10 mouse cellular contexts compared by ENCODE assay signal in the genomic region with DNA sequence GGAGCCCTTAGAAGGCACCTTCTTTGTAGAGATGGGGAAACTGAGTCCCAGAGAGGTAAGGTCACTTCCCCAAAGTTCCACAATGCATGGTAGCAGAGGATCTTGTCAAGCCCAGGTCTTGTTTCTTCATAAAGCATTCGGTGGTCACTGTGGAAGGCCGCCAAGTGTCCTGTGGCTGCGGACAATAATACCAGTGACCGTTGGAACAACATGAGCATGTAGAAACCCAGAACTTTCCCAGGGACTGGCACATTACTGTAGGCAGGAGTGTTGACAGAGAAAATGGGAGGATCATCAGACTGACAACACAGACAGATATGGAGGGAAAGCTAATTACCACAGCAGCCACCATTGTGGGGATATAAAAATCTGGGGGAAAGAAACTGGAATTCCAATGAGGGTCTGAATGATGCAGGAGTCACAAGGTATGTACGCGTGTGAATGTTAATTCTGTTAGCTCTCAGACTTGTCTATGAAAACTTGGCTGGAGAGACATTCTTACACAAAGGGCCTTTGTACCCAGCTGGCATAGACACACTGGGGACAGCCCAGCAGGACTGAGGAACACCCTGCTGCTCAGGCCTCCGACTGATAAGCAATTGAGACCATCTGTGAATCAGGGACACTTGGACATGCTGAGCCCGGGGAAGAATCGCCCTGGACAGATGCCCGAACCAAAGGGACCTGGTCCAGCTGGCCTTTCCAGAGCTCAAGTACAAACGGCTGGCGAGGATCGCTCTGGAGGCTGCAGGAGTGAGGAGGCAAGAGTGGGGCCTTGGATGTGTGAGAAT. TPM values are rescaled to one million over a fixed set of nuclear protein-coding genes. Genes with fewer than 3 reads are reported as not detected.
A peak's percentile ranks its signal among the peaks of the same experiment; 100 is the strongest.
DNase-seq lines count a peak whose midpoint lies in the region; ATAC-seq and TF ChIP-seq lines count a peak whose summit lies in the region.
"Had no signal": no experiment of that assay in that cellular context is flagged by ENCODE, and none has a peak within 500 bp of the region (broad histone marks: within the 10 kb centered on the region; RNA-seq: fewer than 3 reads in every experiment).

No protein-coding gene starts in this region.

- H3K9ac ChIP-seq in intestine, embryonic 16.5 days (ENCODE audit: low read depth, low read length): no peak overlapping the region
- H3K9ac ChIP-seq in lung, postnatal 0 days (replicated peaks; ENCODE audit: low read depth): no peak overlapping the region

- no peak overlapping the region for H3K4me3 ChIP-seq in intestine, embryonic 16.5 days (ENCODE audit: low read length)
- no peak overlapping the region for H3K4me3 ChIP-seq in lung, postnatal 0 days (ENCODE audit: low read depth, low read length)

- no peaks in the 10 kb centered on the region for H3K36me3 ChIP-seq in intestine, embryonic 16.5 days (ENCODE audit: control insufficient read depth, insufficient read depth, low read length)
- no peaks in the 10 kb centered on the region for H3K36me3 ChIP-seq in lung, postnatal 0 days (ENCODE audit: insufficient read depth, low read length)

- ATAC-seq in intestine, embryonic 16.5 days: peak; percentile 60
- peak; percentile 89 for ATAC-seq in lung, postnatal 0 days

- WGBS in intestine, embryonic 16.5 days: 71% methylated on average over 13 of the region's 13 CpGs
- WGBS in lung, postnatal 0 days: 41% methylated on average over 13 of the region's 13 CpGs

- intact Hi-C loops in gastrocnemius, postnatal 36 days (cut with DNase I): no loop called here

- DNase-seq in embryo, embryonic 10 days (ENCODE audit: low spot score): peak; percentile 15
- DNase-seq in embryo, embryonic 11 days: no peak
- DNase-seq in cerebellum, postnatal 4 days (ENCODE audit: low spot score in 2 of 2): peak; percentile 63 to 89
- DNase-seq in gastrocnemius, postnatal 36 days: peak; percentile 94
- DNase-seq in lung, postnatal 0 days (ENCODE audit: low spot score): peak; percentile 68
- peak; percentile 94 for DNase-seq in right cerebral cortex, postnatal 10 days (ENCODE audit: low spot score in 2 of 2)
- DNase-seq in liver: no peak

- H3K27ac ChIP-seq in intestine, embryonic 16.5 days (ENCODE audit: low read length): no peak overlapping the region
- peak overlapping the region; percentile 39; the same call in 1 of the 2 replicates for H3K27ac ChIP-seq in lung, postnatal 0 days (ENCODE audit: low read length)

- no peak for TF ChIP-seq CTCF in lung, postnatal 0 days (IDR thresholded peaks at IDR 0.05)

- H3K4me2 ChIP-seq in intestine, embryonic 16.5 days (ENCODE audit: low read depth, low read length): no peak overlapping the region
- H3K4me2 ChIP-seq in lung, postnatal 0 days (replicated peaks; ENCODE audit: low read depth, low read length): no peak overlapping the region

- no peaks in the 10 kb centered on the region for H3K9me3 ChIP-seq in intestine, embryonic 16.5 days (ENCODE audit: control insufficient read depth, low read length)
- H3K9me3 ChIP-seq in lung, postnatal 0 days (ENCODE audit: low read length): no peaks in the 10 kb centered on the region

- TF ChIP-seq EP300 in lung, postnatal 0 days (IDR thresholded peaks at IDR 0.05): no peak

- H3K27me3 ChIP-seq in intestine, embryonic 16.5 days (replicated peaks; ENCODE audit: control insufficient read depth, insufficient read depth, low read length): no peaks in the 10 kb centered on the region
- H3K27me3 ChIP-seq in lung, postnatal 0 days (replicated peaks; ENCODE audit: insufficient read depth, low read length): no peaks in the 10 kb centered on the region

- no peaks in the 10 kb centered on the region; the same call in none of the 2 replicates for H3K4me1 ChIP-seq in intestine, embryonic 16.5 days (ENCODE audit: control insufficient read depth, insufficient read depth, low read length)
- no peaks in the 10 kb centered on the region; the same call in 1 of the 2 replicates for H3K4me1 ChIP-seq in lung, postnatal 0 days (ENCODE audit: insufficient read depth, low read depth, low read length)

RNA-seq across cellular contexts. Expression of a gene that starts 9.3 kb away (rescaled TPM):
- total RNA-seq in gastrocnemius, postnatal 36 days (2021): not detected
- 0.16 TPM in 1 of 2 replicates, not detected in the other for polyA plus RNA-seq in intestine, embryonic 16.5 days (2015; fragmentation: Nextera tagmentation; extraction: Ambion mirVana)
- polyA plus RNA-seq in lung, postnatal 0 days (2015; fragmentation: Nextera tagmentation; extraction: Ambion mirVana): 0.27 and 0.32 TPM in 2 replicates
- total RNA-seq: common myeloid progenitor, adult 5-6 weeks had no signal
- polyA plus RNA-seq: spleen, adult 2 months had no signal

RNA-seq across cellular contexts. Expression of a gene that starts 22.9 kb away (rescaled TPM):
- 100 to 1,000 TPM in 1 of 2 experiments, 10 to 100 TPM in 1; 82.9 to 101 TPM for total RNA-seq in gastrocnemius, postnatal 36 days (2021)
- polyA plus RNA-seq in intestine, embryonic 16.5 days (2015; fragmentation: Nextera tagmentation; extraction: Ambion mirVana): 50.4 and 53.5 TPM in 2 replicates
- 98.5 and 115 TPM in 2 replicates for polyA plus RNA-seq in lung, postnatal 0 days (2015; fragmentation: Nextera tagmentation; extraction: Ambion mirVana)

RNA-seq across cellular contexts. Expression of a gene that starts 55.1 kb away (rescaled TPM):
- 10 to 100 TPM; 64.4 to 65.1 TPM for total RNA-seq in gastrocnemius, postnatal 36 days (2021)
- 26.4 and 27.9 TPM in 2 replicates for polyA plus RNA-seq in intestine, embryonic 16.5 days (2015; fragmentation: Nextera tagmentation; extraction: Ambion mirVana)
- polyA plus RNA-seq in lung, postnatal 0 days (2015; fragmentation: Nextera tagmentation; extraction: Ambion mirVana): 31.0 and 37.0 TPM in 2 replicates

Comparison
In these comparisons a context has a peak if more than half of its experiments do, and no peak if none do; other contexts are left out.
1. DNase-seq: peak in embryo, embryonic 10 days (single experiment), cerebellum, postnatal 4 days (2 of 2), gastrocnemius, postnatal 36 days (2 of 2), lung, postnatal 0 days (single experiment) and right cerebral cortex, postnatal 10 days (2 of 2); none in embryo, embryonic 11 days (single experiment) and liver (single experiment).